Mouse (Mus musculus): ENCODE data around the gene Frmd6.

DNA sequence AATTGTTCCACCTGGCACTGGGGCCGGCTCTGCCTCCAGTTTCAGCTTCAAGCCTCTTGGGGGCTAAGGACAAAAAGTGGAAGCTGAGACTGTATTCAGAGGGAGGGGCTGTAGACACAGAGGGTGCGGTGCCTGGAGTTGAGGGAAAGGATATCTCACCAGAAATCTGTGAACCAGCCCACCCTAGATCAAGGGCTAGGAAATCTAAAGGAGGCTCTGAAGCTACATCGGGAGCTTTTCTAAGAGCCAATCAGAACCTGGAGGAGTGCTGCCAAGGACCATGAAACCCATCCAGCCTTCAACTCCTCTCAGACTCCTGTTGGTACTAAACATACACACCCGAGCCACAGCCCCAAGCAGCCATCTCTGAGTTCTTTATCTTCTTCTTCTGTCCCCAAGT is 82.8 kb downstream of the Frmd6 start:
- TF ChIP-seq CTCF (IDR thresholded peaks at IDR 0.05; ENCODE audit: extremely low read depth, insufficient read length, insufficient replicate concordance, low read depth, low read length) (no peak), POLR2A (IDR thresholded peaks at IDR 0.05; ENCODE audit: low read depth, low read length) (no peak)
